Mouse (Mus musculus): Measurements from ENCODE around the gene Arhgap25.

DNA sequence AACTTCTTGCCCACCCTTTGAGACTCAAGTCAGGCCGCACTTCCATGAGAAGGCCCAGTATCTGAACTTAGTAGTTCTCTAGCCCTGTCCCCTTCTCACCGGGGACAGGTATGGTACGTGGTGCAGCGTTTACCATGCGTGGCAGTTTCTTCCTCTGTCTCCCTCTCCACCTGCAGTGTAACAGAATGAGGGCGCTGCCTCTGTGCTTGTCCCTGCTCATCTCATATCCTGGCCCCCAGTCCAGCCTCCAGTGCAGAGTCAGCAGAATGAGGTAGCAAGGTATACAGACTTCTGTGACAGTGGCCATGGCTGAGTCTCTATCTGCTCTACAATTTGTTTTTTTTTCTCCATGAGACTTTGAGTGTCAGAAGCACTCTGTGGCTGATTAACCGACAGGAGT is 32.4 kb downstream of the Arhgap25 start:
- no peak for TF ChIP-seq CTCF (IDR thresholded peaks at IDR 0.05; ENCODE audit: control insufficient read depth, insufficient read depth, insufficient read length)
- TF ChIP-seq MYOG (IDR thresholded peaks at IDR 0.05; ENCODE audit: control insufficient read depth, extremely low read depth, insufficient read length): no peak
- no peak for TF ChIP-seq USF1 (IDR thresholded peaks at IDR 0.05; ENCODE audit: low read depth)
- no peak for TF ChIP-seq MAX (IDR thresholded peaks at IDR 0.05)
- TF ChIP-seq CEBPB (IDR thresholded peaks at IDR 0.05; ENCODE audit: low read depth): no peak
- TF ChIP-seq MYOD1 (IDR thresholded peaks at IDR 0.05; ENCODE audit: control insufficient read depth, insufficient read length, low read depth): no peak

Measured in C2C12 (cell line).